Mouse (Mus musculus) adrenal gland, adult 8-10 months (tissue): ENCODE data around the gene Casp14. TPM values are rescaled to one million over a fixed set of nuclear protein-coding genes. Genes with fewer than 3 reads are reported as not detected.
"Not testable (repeated sequence)": the region's sequence is repeated elsewhere in the genome, so short reads cannot be mapped to it uniquely, and the experiment has no call there.

Experiments
- DNase-seq: peaks from one replicate; pipeline ENCODE4 v3.0.0; 2022
- total RNA-seq, 4 experiments: library from RNA; stranded (reverse); gene quantifications; 2 replicates each; pipeline ENCODE4 v1.2.4; 2022

Gene Casp14
- not detected for total RNA-seq

- no peak for DNase-seq
These were observed at the start of gene Casp14 for GRCm38 (mm10) chr10:78718056-78718455. Casp14 (minus strand) TSS chr10:78718294.

GRCm38 (mm10) chr10:78765570-78765969 lies 47.5 kb upstream of the Casp14 start:
- no peak for DNase-seq

GRCm38 (mm10) chr10:78756021-78756420 lies 37.9 kb upstream of the Casp14 start:
- DNase-seq: no peak

GRCm38 (mm10) chr10:78752452-78753191 lies 34.5 kb upstream of the Casp14 start, which contains the start of gene Ccdc105:
Ccdc105 (minus strand) TSS chr10:78753065.
- peak; percentile 26 for DNase-seq

GRCm38 (mm10) chr10:78748946-78749345 lies 30.9 kb upstream of the Casp14 start:
- no peak for DNase-seq

- no peak for DNase-seq
These were observed 30.1 kb upstream of the Casp14 start for GRCm38 (mm10) chr10:78748161-78748560.

- DNase-seq: no peak
These were observed 29.1 kb upstream of the Casp14 start for GRCm38 (mm10) chr10:78747035-78747721.

- no peak for DNase-seq
These were observed 27.5 kb upstream of the Casp14 start for GRCm38 (mm10) chr10:78745453-78746232.

- no peak for DNase-seq
These were observed 25.6 kb upstream of the Casp14 start for GRCm38 (mm10) chr10:78743721-78744120.

- DNase-seq: no peak
These were observed 21.7 kb upstream of the Casp14 start for GRCm38 (mm10) chr10:78739821-78740220.

GRCm38 (mm10) chr10:78727876-78728275 lies 9.8 kb upstream of the Casp14 start:
- DNase-seq: no peak

- DNase-seq: no peak
These were observed 8.9 kb upstream of the Casp14 start for GRCm38 (mm10) chr10:78727035-78727434.

- no peak for DNase-seq
These were observed 5.3 kb upstream of the Casp14 start for GRCm38 (mm10) chr10:78723416-78723815.

GRCm38 (mm10) chr10:78722654-78723053 lies 4.6 kb upstream of the Casp14 start:
- DNase-seq: no peak

- DNase-seq: no peak
These were observed 3.9 kb upstream of the Casp14 start for GRCm38 (mm10) chr10:78722036-78722435.

GRCm38 (mm10) chr10:78716231-78716630 lies 1.9 kb downstream of the Casp14 start:
- no peak for DNase-seq

GRCm38 (mm10) chr10:78715156-78715555 lies 2.9 kb downstream of the Casp14 start:
- DNase-seq: no peak

GRCm38 (mm10) chr10:78714129-78714528 lies 4.0 kb downstream of the Casp14 start:
- no peak for DNase-seq

- DNase-seq: no peak
These were observed 7.4 kb downstream of the Casp14 start for GRCm38 (mm10) chr10:78710706-78711105.

GRCm38 (mm10) chr10:78700881-78701280 lies 17.2 kb downstream of the Casp14 start:
- no peak for DNase-seq

- DNase-seq: no peak
These were observed 28.1 kb downstream of the Casp14 start for GRCm38 (mm10) chr10:78689973-78690372.

GRCm38 (mm10) chr10:78686995-78687577 lies 31.0 kb downstream of the Casp14 start:
- no peak for DNase-seq

GRCm38 (mm10) chr10:78670121-78670520 lies 48.0 kb downstream of the Casp14 start:
- DNase-seq: not testable (repeated sequence)
